Mouse (Mus musculus) gonadal fat pad, adult 2 months (tissue): ENCODE measurements around the gene Rexo1. TPM values are rescaled to one million over a fixed set of nuclear protein-coding genes. Genes with fewer than 3 reads are reported as not detected.
"Not testable (repeated sequence)": the region's sequence is repeated elsewhere in the genome, so short reads cannot be mapped to it uniquely, and the experiment has no call there.

ENCODE experiments used
- DNase-seq: peaks from one replicate; pipeline ENCODE4 v3.0.0-alpha.2; 2012; ENCODE audit warnings: low read depth
- polyA plus RNA-seq: library from polyadenylated mRNA; depleted of rRNA; stranded (reverse); fragments of >200 nt; gene quantifications from 2 replicates; pipeline ENCODE4 v1.2.3, GENCODE M21; 2012; rRNA removed

Gene Rexo1
- 35.3 and 36.9 TPM in 2 replicates for polyA plus RNA-seq

- DNase-seq: no peak
These were observed at the start of gene Rexo1 for GRCm38 (mm10) chr10:80561116-80561944. TSS of gene Rexo1 (minus strand) at chr10:80561560.

- no peak for DNase-seq
These were observed 49.7 kb upstream of the Rexo1 start for GRCm38 (mm10) chr10:80611024-80611423.

GRCm38 (mm10) chr10:80610116-80610785 lies 48.9 kb upstream of the Rexo1 start:
- no peak for DNase-seq

GRCm38 (mm10) chr10:80609269-80609924 lies 48.0 kb upstream of the Rexo1 start:
- DNase-seq: no peak

- DNase-seq: no peak
These were observed 47.1 kb upstream of the Rexo1 start for GRCm38 (mm10) chr10:80608435-80608834.

GRCm38 (mm10) chr10:80606737-80607350 lies 45.5 kb upstream of the Rexo1 start:
- DNase-seq: no peak

GRCm38 (mm10) chr10:80606306-80606705 lies 44.9 kb upstream of the Rexo1 start:
- no peak for DNase-seq

GRCm38 (mm10) chr10:80605721-80606120 lies 44.4 kb upstream of the Rexo1 start, which contains the start of gene Gm49322:
TSS of gene Gm49322 (plus strand) at chr10:80606021.
- not testable (repeated sequence) for DNase-seq

- DNase-seq: no peak
These were observed 43.6 kb upstream of the Rexo1 start for GRCm38 (mm10) chr10:80604988-80605387.

GRCm38 (mm10) chr10:80604001-80604509 lies 42.7 kb upstream of the Rexo1 start:
- DNase-seq: no peak

GRCm38 (mm10) chr10:80603364-80603763 lies 42.0 kb upstream of the Rexo1 start:
- no peak for DNase-seq

GRCm38 (mm10) chr10:80602698-80603325 lies 41.5 kb upstream of the Rexo1 start, which contains the start of the genes Scamp4 and Adat3:
TSS of gene Scamp4 (plus strand) at chr10:80602872.
TSS of gene Adat3 (plus strand) at chr10:80602880.
- DNase-seq: no peak

- no peak for DNase-seq
These were observed 35.0 kb upstream of the Rexo1 start for GRCm38 (mm10) chr10:80596318-80596717.

- DNase-seq: no peak
These were observed 28.8 kb upstream of the Rexo1 start, which contains the start of gene Abhd17a for GRCm38 (mm10) chr10:80589879-80590854. TSS of gene Abhd17a (minus strand) at chr10:80590341.

- DNase-seq: no peak
These were observed 27.9 kb upstream of the Rexo1 start for GRCm38 (mm10) chr10:80589127-80589878.

GRCm38 (mm10) chr10:80587305-80587657 lies 25.9 kb upstream of the Rexo1 start:
- no peak for DNase-seq

GRCm38 (mm10) chr10:80586407-80587304 lies 25.3 kb upstream of the Rexo1 start:
- no peak for DNase-seq

GRCm38 (mm10) chr10:80585581-80585980 lies 24.2 kb upstream of the Rexo1 start:
- no peak for DNase-seq
